Mouse (Mus musculus) liver, postnatal 0 days (tissue): Measurements from ENCODE around the gene Sidt2. TPM values are rescaled to one million over a fixed set of nuclear protein-coding genes. Genes with fewer than 3 reads are reported as not detected.
A peak's percentile ranks its signal among the peaks of the same experiment; 100 is the strongest.

Experiments used
- ATAC-seq: fragments of 200-750 bp; cut with Nextera tagmentation; 2 replicates; pipeline ENCODE4 v1.8.0; 2017; ENCODE audit warnings: mild to moderate bottlenecking, moderate library complexity
- DNase-seq: peaks from one replicate; pipeline ENCODE4 v3.0.0-alpha.2; 2016
- H3K27ac ChIP-seq: fragments of 300-500 bp; sonication (generic); 2 replicates; pipeline ENCODE4 v1.5.1; 2014; ENCODE audit warnings: antibody characterized with exemption, moderate library complexity, mild to moderate bottlenecking, low read depth
- H3K27me3 ChIP-seq: fragments of 300-500 bp; sonication (generic); 2 replicates; pipeline ENCODE4 v1.6.1; 2014; ENCODE audit warnings: low read length, control low read depth, mixed read lengths; ENCODE audit not compliant: insufficient read depth
- H3K36me3 ChIP-seq: fragments of 300-500 bp; sonication (generic); replicated peaks from 2 replicates; pipeline ENCODE4 v1.6.1; 2014; ENCODE audit warnings: mild to moderate bottlenecking, control low read depth, low read length, moderate library complexity, mixed read lengths; ENCODE audit not compliant: insufficient read depth
- H3K4me1 ChIP-seq: fragments of 300-500 bp; sonication (generic); 2 replicates; pipeline ENCODE4 v1.6.1; 2014; ENCODE audit warnings: antibody characterized with exemption, mild to moderate bottlenecking, control low read depth; ENCODE audit not compliant: insufficient read depth
- H3K4me2 ChIP-seq: fragments of 300-500 bp; sonication (generic); 2 replicates; pipeline ENCODE4 v1.6.1; 2014; ENCODE audit warnings: low read depth, mild to moderate bottlenecking, low read length, moderate library complexity, mixed read lengths
- H3K4me3 ChIP-seq: fragments of 300-500 bp; sonication (generic); 2 replicates; pipeline ENCODE4 v1.5.1; 2014; ENCODE audit warnings: low read depth, low read length
- H3K9ac ChIP-seq: fragments of 300-500 bp; sonication (generic); replicated peaks from 2 replicates; pipeline ENCODE4 v1.6.1; 2014; ENCODE audit warnings: mild to moderate bottlenecking, moderate library complexity
- H3K9me3 ChIP-seq: fragments of 300-500 bp; sonication (generic); 2 replicates; pipeline ENCODE4 v1.6.1; 2016; ENCODE audit warnings: mild to moderate bottlenecking, control low read depth, low read length, mixed read lengths
- CTCF ChIP-seq: sonication (generic); IDR thresholded peaks from 2 replicates; pipeline ENCODE4 v1.5.1; 2016; ENCODE audit warnings: antibody characterized with exemption, low read depth
- EP300 ChIP-seq: IDR thresholded peaks from 2 replicates; pipeline ENCODE4 v1.6.1; 2016; ENCODE audit warnings: antibody characterized with exemption, low read depth, mild to moderate bottlenecking
- WGBS: fragments of 180-500 bp; shearing (Covaris S2); extraction: QIAGEN DNeasy Blood & Tissue Kit; methylation state at CpG from one replicate; pipeline ENCODE4 v1.1.7; 2014; ENCODE audit not compliant: insufficient replicate concordance; 5-methylcytosine and 5-hydroxymethylcytosine counted together
- polyA plus RNA-seq: library from polyadenylated mRNA; unstranded; fragments of >200 nt; fragmentation: Nextera tagmentation; extraction: Ambion mirVana; gene quantifications from 2 replicates; pipeline ENCODE4 v1.2.1, GENCODE M21; 2015

Sidt2 gene
- polyA plus RNA-seq, 1 experiment from 2014 or later = 23.6 TPM

DNA sequence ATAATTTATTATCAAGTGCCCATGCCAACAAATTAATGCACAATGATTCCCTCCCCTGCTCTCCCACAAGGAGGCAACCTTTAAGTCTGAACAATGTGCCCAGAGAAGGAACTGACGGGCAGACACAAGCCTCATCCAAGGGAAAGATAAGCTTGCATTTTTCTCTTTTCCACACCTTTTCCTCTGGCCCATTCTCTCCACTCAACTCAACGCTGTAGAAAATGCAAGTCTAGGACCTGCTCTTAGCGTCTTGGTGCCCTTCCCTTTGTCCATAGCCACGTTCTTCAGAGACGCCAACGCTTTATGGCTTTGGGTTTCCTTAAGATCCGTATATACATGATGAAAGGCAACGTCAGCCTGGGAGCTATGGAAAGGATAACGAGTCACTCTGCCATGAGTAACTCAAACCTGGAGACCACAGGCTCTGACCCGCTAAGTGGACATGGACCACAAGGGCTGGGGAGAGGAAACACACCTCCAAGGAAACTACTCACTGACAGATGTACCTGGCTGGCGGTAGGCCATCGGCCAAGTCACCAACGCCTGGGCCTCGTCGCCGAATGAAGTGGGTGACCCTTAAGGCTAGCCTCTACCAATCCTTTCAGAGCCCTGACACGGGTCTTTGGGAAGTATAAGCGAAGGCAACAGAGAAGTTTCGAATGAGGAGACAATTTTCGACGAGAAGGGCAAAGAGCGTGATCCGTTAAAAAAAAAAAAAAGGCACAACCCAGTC, 28.8 kb upstream of the Sidt2 start:
- peak overlapping the region; percentile 91 for H3K27ac ChIP-seq
- no peaks in the 10 kb centered on the region for H3K9me3 ChIP-seq
- H3K4me3 ChIP-seq = peak overlapping the region; percentile 81
- ATAC-seq = peak; percentile 12; the same call in 1 of the 2 replicates
- H3K36me3 ChIP-seq = no peaks in the 10 kb centered on the region; the same call in 1 of the 2 replicates
- H3K9ac ChIP-seq = peak overlapping the region; percentile 86
- H3K27me3 ChIP-seq = no peaks in the 10 kb centered on the region
- H3K4me1 ChIP-seq = peaks cover 21% of the 10 kb centered on the region
- peak; percentile 58 for DNase-seq
- peak overlapping the region; percentile 87 for H3K4me2 ChIP-seq
- peak; percentile 43 for TF ChIP-seq CTCF
- no peak for TF ChIP-seq EP300
- WGBS = under 1% methylated on average over 23 of the region's 23 CpGs

DNA sequence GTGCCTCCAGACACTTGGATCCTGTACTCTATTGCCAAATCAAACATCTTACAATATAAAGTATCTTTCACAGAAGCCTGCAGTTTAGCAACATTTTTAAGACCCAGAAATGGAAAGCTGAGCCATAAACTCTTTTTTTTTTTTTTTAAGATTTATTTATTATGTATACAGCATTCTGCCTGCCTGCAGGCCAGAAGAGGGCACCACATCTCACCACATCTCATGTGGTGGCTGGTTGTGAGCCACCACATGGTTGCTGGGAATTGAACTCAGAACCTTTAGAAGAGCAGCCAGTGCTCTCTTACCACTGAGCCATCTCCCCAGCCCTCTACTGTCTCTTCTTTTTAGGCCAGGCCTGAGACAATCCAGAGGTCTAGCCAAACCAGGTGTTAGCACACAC, 26.3 kb upstream of the Sidt2 start:
- H3K36me3 ChIP-seq = peaks cover 13% of the 10 kb centered on the region; the same call in 1 of the 2 replicates
- TF ChIP-seq EP300 (no peak), CTCF (peak; percentile 40)
- no peak for ATAC-seq
- no peak overlapping the region for H3K4me3 ChIP-seq
- DNase-seq = no peak
- no peak overlapping the region for H3K4me2 ChIP-seq
- H3K27ac ChIP-seq = no peak overlapping the region
- no peak overlapping the region for H3K9ac ChIP-seq
- H3K4me1 ChIP-seq = peaks cover 21% of the 10 kb centered on the region
- H3K27me3 ChIP-seq = no peaks in the 10 kb centered on the region
- no peaks in the 10 kb centered on the region for H3K9me3 ChIP-seq

DNA sequence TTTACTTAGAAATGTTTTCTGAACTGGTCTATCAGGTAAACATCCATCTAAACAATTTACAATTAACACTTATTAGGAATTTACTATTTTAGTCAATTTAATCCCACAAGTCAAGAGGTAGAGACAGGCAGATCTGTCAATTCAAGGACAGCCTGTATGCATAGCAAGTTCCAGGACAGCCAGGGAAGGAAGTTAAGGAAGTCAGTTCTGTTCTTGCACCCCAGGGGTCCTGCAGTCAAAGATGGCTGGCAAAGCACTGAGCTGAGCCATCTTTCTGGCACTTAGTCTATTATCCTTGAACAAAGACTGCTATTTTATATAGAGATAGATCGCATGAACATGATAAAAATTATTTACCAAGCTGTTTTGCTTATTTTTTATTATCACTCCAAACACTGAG, 25.6 kb upstream of the Sidt2 start:
- ATAC-seq (no peak), DNase-seq (no peak)
- H3K4me2 ChIP-seq = no peak overlapping the region
- peaks cover 19% of the 10 kb centered on the region for H3K4me1 ChIP-seq
- WGBS = 93% methylated on average over 1 of the region's 1 CpGs
- no peak overlapping the region for H3K9ac ChIP-seq
- H3K36me3 ChIP-seq = peaks cover 19% of the 10 kb centered on the region
- no peak overlapping the region for H3K27ac ChIP-seq
- H3K4me3 ChIP-seq = no peak overlapping the region
- TF ChIP-seq CTCF = no peak
- no peak for TF ChIP-seq EP300
- no peaks in the 10 kb centered on the region for H3K27me3 ChIP-seq
- no peaks in the 10 kb centered on the region for H3K9me3 ChIP-seq

DNA sequence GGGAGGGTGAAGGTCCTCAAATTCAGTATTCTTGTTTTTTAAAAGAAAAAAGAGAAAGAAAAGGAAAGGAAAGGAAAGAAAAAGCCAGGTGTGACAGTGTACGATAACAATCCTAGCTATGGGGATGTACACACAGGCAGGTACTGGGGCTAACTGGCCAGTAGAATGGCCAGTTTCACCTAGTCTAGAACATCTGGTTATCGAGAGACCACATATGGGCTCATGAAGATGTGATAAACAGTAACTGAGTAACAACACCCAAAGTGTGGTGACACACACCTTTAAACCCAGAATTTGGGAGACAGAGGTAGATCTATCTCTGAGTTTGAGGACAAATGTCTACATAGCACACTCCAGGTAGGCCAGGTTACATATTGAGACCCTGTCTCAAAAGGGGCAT, 24.7 kb upstream of the Sidt2 start:
- WGBS = 73% methylated on average over 2 of the region's 2 CpGs
- H3K4me3 ChIP-seq = no peak overlapping the region
- H3K27ac ChIP-seq = no peak overlapping the region
- peaks cover 26% of the 10 kb centered on the region for H3K36me3 ChIP-seq
- H3K9me3 ChIP-seq = no peaks in the 10 kb centered on the region
- DNase-seq (no peak), ATAC-seq (no peak)
- H3K27me3 ChIP-seq = no peaks in the 10 kb centered on the region
- no peak overlapping the region for H3K9ac ChIP-seq
- no peak; the same call in 1 of the 2 replicates for TF ChIP-seq EP300
- no peak for TF ChIP-seq CTCF
- H3K4me1 ChIP-seq = peaks cover 19% of the 10 kb centered on the region
- peak overlapping the region; percentile 10 for H3K4me2 ChIP-seq

DNA sequence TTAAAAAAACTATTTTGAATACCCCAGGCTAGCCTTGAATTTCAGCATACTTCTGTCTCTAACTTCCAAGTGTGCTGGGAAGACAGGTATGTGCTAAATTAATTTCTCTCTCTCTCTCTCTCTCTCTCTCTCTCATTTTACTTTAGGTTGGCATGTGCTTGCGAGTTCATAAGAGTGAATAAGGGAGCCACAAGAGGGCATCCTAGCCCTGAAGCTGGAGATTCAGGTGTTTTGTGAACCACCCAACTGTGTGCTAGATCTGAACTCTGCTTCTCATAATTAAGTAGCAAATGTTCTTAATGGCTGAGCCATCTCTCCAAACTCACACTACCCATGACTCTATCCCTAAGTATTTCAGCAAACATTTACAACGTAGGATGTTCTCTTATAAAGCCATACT, 21.8 kb upstream of the Sidt2 start:
- WGBS = 85% methylated on average over 2 of the region's 2 CpGs
- DNase-seq = no peak

DNA sequence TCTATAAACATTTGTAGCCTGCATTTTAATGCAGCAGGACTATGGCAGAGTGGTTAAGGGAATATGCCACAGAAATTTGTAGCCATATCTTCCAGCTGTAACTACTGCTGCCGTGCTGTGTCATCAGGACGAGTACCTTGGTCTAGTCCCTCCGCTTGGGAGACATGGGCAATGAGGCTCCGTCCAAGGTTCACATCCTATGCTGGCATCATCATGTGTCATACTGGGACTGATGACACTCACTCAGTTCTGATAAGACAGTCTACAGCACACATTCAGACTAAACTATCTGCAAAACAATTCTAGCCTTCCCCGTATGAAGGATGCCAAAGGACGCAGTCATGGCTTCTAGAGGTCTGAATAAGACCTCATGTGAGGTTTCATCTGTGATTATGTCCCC, 8.5 kb upstream of the Sidt2 start:
- no peak for ATAC-seq
- Histone ChIP-seq H3K4me1 (peaks cover 4% of the 10 kb centered on the region; the same call in 1 of the 2 replicates), H3K4me3 (no peak overlapping the region), H3K27ac (no peak overlapping the region), H3K9ac (no peak overlapping the region), H3K4me2 (no peak overlapping the region), H3K9me3 (no peaks in the 10 kb centered on the region), H3K36me3 (peaks cover 63% of the 10 kb centered on the region), H3K27me3 (no peaks in the 10 kb centered on the region)
- WGBS = 86% methylated on average over 6 of the region's 6 CpGs
- TF ChIP-seq EP300 (no peak), CTCF (no peak)
- no peak for DNase-seq

More for the DNA sequence above, 21.8 kb upstream of the Sidt2 start:
- Histone ChIP-seq H3K9me3 (no peaks in the 10 kb centered on the region), H3K4me1 (peaks cover 8% of the 10 kb centered on the region; the same call in 1 of the 2 replicates), H3K36me3 (peaks cover 46% of the 10 kb centered on the region), H3K27me3 (no peaks in the 10 kb centered on the region), H3K27ac (no peak overlapping the region), H3K9ac (no peak overlapping the region), H3K4me2 (no peak overlapping the region), H3K4me3 (no peak overlapping the region)
- no peak for ATAC-seq
- TF ChIP-seq EP300 (no peak), CTCF (peak; percentile 46)
